Mouse (Mus musculus): Measurements from ENCODE around the gene Kat6b. TPM values are rescaled to one million over a fixed set of nuclear protein-coding genes. Genes with fewer than 3 reads are reported as not detected.

The Kat6b gene
- polyA plus RNA-seq, 1 experiment, result 3.9 TPM

DNA sequence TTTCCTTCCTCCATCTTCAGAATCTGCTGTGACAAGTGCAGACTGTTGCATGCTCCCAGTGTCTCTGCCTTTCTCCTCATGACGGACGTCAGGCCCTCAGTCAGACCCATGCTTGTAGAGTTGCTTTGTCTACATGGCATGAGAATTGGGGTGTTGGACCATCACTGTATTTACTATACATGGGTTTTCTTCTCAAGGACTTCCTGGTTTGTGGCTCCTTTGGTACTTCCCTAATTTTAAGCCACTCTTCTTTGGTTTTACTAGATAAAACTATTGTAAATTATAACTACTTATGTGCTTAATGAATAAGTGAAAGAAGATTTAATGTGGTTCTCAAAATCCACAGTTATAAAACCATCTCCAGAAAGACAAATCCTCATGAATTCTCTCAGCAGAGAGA, 134.6 kb downstream of the Kat6b start:
- Histone ChIP-seq H3K4me3 (no peak overlapping the region), H3K4me2 (ENCODE audit: low read depth) (no peak overlapping the region), H3K79me2 (ENCODE audit: control insufficient read depth, insufficient read depth) (no peaks in the 10 kb centered on the region), H3ac (ENCODE audit: control insufficient read depth, insufficient read length) (no peak overlapping the region), H3K27me3 (ENCODE audit: control insufficient read depth, insufficient read depth, insufficient read length) (no peaks in the 10 kb centered on the region), H3K36me3 (ENCODE audit: control insufficient read depth, insufficient read depth) (peaks cover 11% of the 10 kb centered on the region)
- TF ChIP-seq REST (IDR thresholded peaks at IDR 0.05; ENCODE audit: insufficient read depth, insufficient read length) (no peak), USF1 (IDR thresholded peaks at IDR 0.05; ENCODE audit: low read depth) (no peak), MYOD1 (IDR thresholded peaks at IDR 0.05; ENCODE audit: control insufficient read depth in 1 of 3, insufficient read length in 2 of 3, low read depth in 2 of 3) (no peak), MYOG (IDR thresholded peaks at IDR 0.05; ENCODE audit: control insufficient read depth in 1 of 3, insufficient read depth in 1 of 3, insufficient read length in 2 of 3, low read depth in 2 of 3) (no peak), TCF3 (IDR thresholded peaks at IDR 0.05; ENCODE audit: insufficient read length, low read depth) (no peak), E2F4 (IDR thresholded peaks at IDR 0.05; ENCODE audit: insufficient read depth) (no peak), CEBPB (IDR thresholded peaks at IDR 0.05; ENCODE audit: insufficient read depth, poor library complexity, severe bottlenecking) (no peak), POLR2A (IDR thresholded peaks at IDR 0.05; ENCODE audit: insufficient read length, low read depth) (no peak), SRF (IDR thresholded peaks at IDR 0.05; ENCODE audit: control insufficient read depth, insufficient read length, low read depth) (no peak), TCF12 (IDR thresholded peaks at IDR 0.05; ENCODE audit: insufficient read depth, poor library complexity, severe bottlenecking) (no peak), MAX (IDR thresholded peaks at IDR 0.05; ENCODE audit: low read depth) (no peak)

DNA sequence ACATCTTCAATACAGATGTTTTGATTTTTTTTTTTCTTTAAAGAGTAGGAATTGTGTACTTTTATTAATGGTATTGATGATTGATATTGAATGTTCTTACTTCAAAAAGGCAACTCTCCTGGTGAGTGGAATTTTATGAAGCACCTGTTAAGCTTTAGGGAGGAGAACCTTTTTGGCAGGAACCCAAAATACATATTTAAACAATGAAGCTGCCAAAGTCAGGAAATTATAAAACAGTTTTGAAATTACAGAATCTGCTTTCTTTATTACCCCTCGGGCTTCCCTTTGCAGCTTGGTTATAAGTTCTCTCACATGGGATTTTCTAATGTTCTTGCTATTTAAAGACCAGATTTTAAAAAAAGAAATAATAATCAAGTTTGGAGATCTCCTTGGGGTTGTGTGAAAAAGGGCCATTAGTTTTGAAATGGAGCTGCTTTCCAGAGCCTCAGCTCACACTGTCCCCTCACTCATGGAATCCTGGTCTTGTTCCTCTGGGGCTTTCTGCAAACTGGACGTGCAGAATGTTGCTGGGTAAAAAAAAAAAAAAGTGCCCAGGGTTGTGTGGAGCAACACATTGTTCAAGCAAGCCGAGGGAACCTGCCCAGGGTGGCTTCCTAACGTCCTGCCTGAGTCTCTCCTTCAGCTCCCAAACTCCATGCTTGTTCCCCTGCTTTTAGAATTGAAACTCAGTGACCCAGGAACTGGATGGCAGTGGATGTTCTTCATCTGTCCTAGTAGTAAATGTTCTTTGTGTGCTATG, 136.2 kb downstream of the Kat6b start:
- Histone ChIP-seq H3ac (ENCODE audit: control insufficient read depth, insufficient read length) (no peak overlapping the region), H3K79me2 (ENCODE audit: control insufficient read depth, insufficient read depth) (no peaks in the 10 kb centered on the region), H3K27me3 (ENCODE audit: control insufficient read depth, insufficient read depth, insufficient read length) (no peaks in the 10 kb centered on the region), H3K36me3 (ENCODE audit: control insufficient read depth, insufficient read depth) (peaks cover 11% of the 10 kb centered on the region), H3K4me2 (ENCODE audit: low read depth) (no peak overlapping the region), H3K4me3 (no peak overlapping the region)
- TF ChIP-seq POLR2A (IDR thresholded peaks at IDR 0.05; ENCODE audit: insufficient read length, low read depth) (no peak), USF1 (IDR thresholded peaks at IDR 0.05; ENCODE audit: low read depth) (no peak), CEBPB (IDR thresholded peaks at IDR 0.05; ENCODE audit: insufficient read depth, poor library complexity, severe bottlenecking) (no peak), TCF12 (IDR thresholded peaks at IDR 0.05; ENCODE audit: insufficient read depth, poor library complexity, severe bottlenecking) (no peak), REST (IDR thresholded peaks at IDR 0.05; ENCODE audit: insufficient read depth, insufficient read length) (no peak), POLR2AphosphoS2 (IDR thresholded peaks at IDR 0.05; ENCODE audit: insufficient read length, low read depth) (no peak), MYOG (IDR thresholded peaks at IDR 0.05; ENCODE audit: control insufficient read depth in 1 of 3, insufficient read depth in 1 of 3, insufficient read length in 2 of 3, low read depth in 2 of 3) (no peak), MAX (IDR thresholded peaks at IDR 0.05; ENCODE audit: low read depth) (no peak), E2F4 (IDR thresholded peaks at IDR 0.05; ENCODE audit: insufficient read depth) (no peak), MYOD1 (IDR thresholded peaks at IDR 0.05; ENCODE audit: control insufficient read depth in 1 of 3, insufficient read length in 2 of 3, low read depth in 2 of 3) (no peak), TCF3 (IDR thresholded peaks at IDR 0.05; ENCODE audit: insufficient read length, low read depth) (no peak), SRF (IDR thresholded peaks at IDR 0.05; ENCODE audit: control insufficient read depth, insufficient read length, low read depth) (no peak)

DNA sequence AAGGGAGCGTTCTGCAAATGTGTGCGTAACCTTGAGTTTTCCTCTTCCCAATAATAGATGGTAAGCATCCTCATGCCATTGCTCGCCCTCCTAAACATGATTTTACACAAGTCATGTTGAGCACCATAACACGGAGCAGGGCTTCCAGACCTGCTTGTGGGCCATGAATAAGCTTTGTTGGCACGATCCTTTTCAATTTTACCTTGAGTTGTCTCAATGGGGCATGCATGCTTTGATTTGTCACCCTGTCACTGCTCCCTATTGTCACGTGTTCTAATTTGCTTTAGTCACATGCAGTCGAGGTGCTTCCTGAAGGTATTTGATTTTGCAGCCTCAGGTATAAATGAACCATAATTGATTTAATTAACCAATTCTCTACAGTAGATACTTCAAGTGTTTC, 138.7 kb downstream of the Kat6b start:
- Histone ChIP-seq H3K4me3 (no peak overlapping the region), H3K79me2 (ENCODE audit: control insufficient read depth, insufficient read depth) (no peaks in the 10 kb centered on the region), H3ac (ENCODE audit: control insufficient read depth, insufficient read length) (no peak overlapping the region), H3K36me3 (ENCODE audit: control insufficient read depth, insufficient read depth) (peaks cover 15% of the 10 kb centered on the region), H3K27me3 (ENCODE audit: control insufficient read depth, insufficient read depth, insufficient read length) (no peaks in the 10 kb centered on the region), H3K4me2 (ENCODE audit: low read depth) (no peak overlapping the region)
- TF ChIP-seq SRF (IDR thresholded peaks at IDR 0.05; ENCODE audit: control insufficient read depth, insufficient read length, low read depth) (no peak), USF1 (IDR thresholded peaks at IDR 0.05; ENCODE audit: low read depth) (no peak), CEBPB (IDR thresholded peaks at IDR 0.05; ENCODE audit: insufficient read depth, poor library complexity, severe bottlenecking) (no peak)

DNA sequence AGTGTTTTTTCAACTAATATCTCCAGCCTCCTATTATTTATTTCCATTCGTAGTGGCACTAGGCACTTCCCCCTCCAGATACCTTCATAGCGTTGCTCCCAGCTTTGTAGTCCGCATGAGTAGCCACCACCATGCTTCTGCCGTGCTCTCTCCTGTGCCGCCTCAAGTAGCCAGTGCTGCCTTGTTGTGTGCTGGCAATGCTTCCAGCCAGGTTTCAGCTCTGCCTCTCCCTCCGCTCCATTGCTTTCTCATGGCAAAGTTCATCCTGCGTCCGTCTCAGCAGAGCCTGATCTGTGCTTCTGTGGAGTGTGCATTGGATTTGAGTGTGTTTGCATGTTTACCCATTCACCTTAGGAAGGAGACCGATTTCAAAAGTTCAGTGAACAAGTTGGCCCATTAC, 144.7 kb downstream of the Kat6b start:
- H3K4me3 ChIP-seq, result no peak overlapping the region
- no peaks in the 10 kb centered on the region for H3K79me2 ChIP-seq (ENCODE audit: control insufficient read depth, insufficient read depth)
- TF ChIP-seq TCF12 (IDR thresholded peaks at IDR 0.05; ENCODE audit: insufficient read depth, poor library complexity, severe bottlenecking) (no peak), MYOG (IDR thresholded peaks at IDR 0.05; ENCODE audit: control insufficient read depth in 1 of 3, insufficient read depth in 1 of 3, insufficient read length in 2 of 3, low read depth in 2 of 3) (no peak), POLR2AphosphoS2 (IDR thresholded peaks at IDR 0.05; ENCODE audit: insufficient read length, low read depth) (no peak), SRF (IDR thresholded peaks at IDR 0.05; ENCODE audit: control insufficient read depth, insufficient read length, low read depth) (no peak), CEBPB (IDR thresholded peaks at IDR 0.05; ENCODE audit: insufficient read depth, poor library complexity, severe bottlenecking) (no peak), USF1 (IDR thresholded peaks at IDR 0.05; ENCODE audit: low read depth) (no peak), REST (IDR thresholded peaks at IDR 0.05; ENCODE audit: insufficient read depth, insufficient read length) (no peak), POLR2A (IDR thresholded peaks at IDR 0.05; ENCODE audit: insufficient read length, low read depth) (no peak), E2F4 (IDR thresholded peaks at IDR 0.05; ENCODE audit: insufficient read depth) (no peak), TCF3 (IDR thresholded peaks at IDR 0.05; ENCODE audit: insufficient read length, low read depth) (no peak), MAX (IDR thresholded peaks at IDR 0.05; ENCODE audit: low read depth) (no peak), MYOD1 (IDR thresholded peaks at IDR 0.05; ENCODE audit: control insufficient read depth in 1 of 3, insufficient read length in 2 of 3, low read depth in 2 of 3) (no peak)
- no peak overlapping the region for H3ac ChIP-seq (ENCODE audit: control insufficient read depth, insufficient read length)
- H3K36me3 ChIP-seq (ENCODE audit: control insufficient read depth, insufficient read depth), result peaks cover 19% of the 10 kb centered on the region
- no peak overlapping the region for H3K4me2 ChIP-seq (ENCODE audit: low read depth)
- H3K27me3 ChIP-seq (ENCODE audit: control insufficient read depth, insufficient read depth, insufficient read length), result no peaks in the 10 kb centered on the region

Data from myocyte (in vitro differentiated cells).